In genomic region chr2:72219921-72220320, GRCm38 (mm10) we compare ENCODE assay signal across 8 mouse cellular contexts.
A peak's percentile ranks its signal among the peaks of the same experiment; 100 is the strongest.
DNase-seq lines count a peak whose midpoint lies in the region; ATAC-seq and TF ChIP-seq lines count a peak whose summit lies in the region.

No protein-coding gene starts in this region.

- peak; percentile 78 for DNase-seq in CD4-positive, CD25-positive, alpha-beta regulatory T cell, adult 2 months (ENCODE audit: low read depth, low spot score)
- DNase-seq in adipocyte (ENCODE audit: low spot score), result peak; percentile 29
- peak; percentile 50 for DNase-seq in embryo, embryonic 11.5 days (ENCODE audit: low read depth, low spot score)
- DNase-seq in limb, embryonic 11.5 days (ENCODE audit: low spot score), result peak; percentile 78
- peak; percentile 18 for DNase-seq in skeletal muscle tissue, adult 2 months (ENCODE audit: low read depth, low spot score)

- ATAC-seq in intestine, postnatal 0 days, result no peak
- no peak for ATAC-seq in intestine, embryonic 16.5 days
- no peak for ATAC-seq in limb, embryonic 11.5 days (ENCODE audit: insufficient number of reproducible peaks, low FRiP score, low TSS enrichment, low read depth)
- no peak for ATAC-seq in activated CD4-positive, CD25-positive, alpha-beta regulatory T cell, adult 4 months

- H3K36me3 ChIP-seq in intestine, postnatal 0 days (ENCODE audit: control insufficient read depth, insufficient read depth), result no peaks in the 10 kb centered on the region
- no peaks in the 10 kb centered on the region for H3K36me3 ChIP-seq in intestine, embryonic 16.5 days (ENCODE audit: control insufficient read depth, insufficient read depth, low read length)
- H3K36me3 ChIP-seq in limb, embryonic 11.5 days (ENCODE audit: control insufficient read depth, insufficient read depth, low read length), result no peaks in the 10 kb centered on the region

- H3K9ac ChIP-seq in intestine, postnatal 0 days (ENCODE audit: low read depth, low read length), result no peak overlapping the region
- H3K9ac ChIP-seq in intestine, embryonic 16.5 days (ENCODE audit: low read depth, low read length), result no peak overlapping the region
- no peak overlapping the region for H3K9ac ChIP-seq in limb, embryonic 11.5 days (ENCODE audit: low read length)

- peak; percentile 78 for TF ChIP-seq CTCF in intestine, postnatal 0 days (IDR thresholded peaks at IDR 0.05; ENCODE audit: low read depth)

- WGBS in intestine, postnatal 0 days, result 18% methylated on average over 3 of the region's 3 CpGs
- WGBS in intestine, embryonic 16.5 days, result 21% methylated on average over 3 of the region's 3 CpGs
- WGBS in limb, embryonic 11.5 days, result 27% methylated on average over 3 of the region's 3 CpGs

- H3K9me3 ChIP-seq in intestine, postnatal 0 days (ENCODE audit: control insufficient read depth), result no peaks in the 10 kb centered on the region
- H3K9me3 ChIP-seq in intestine, embryonic 16.5 days (ENCODE audit: control insufficient read depth, low read length), result no peaks in the 10 kb centered on the region
- H3K9me3 ChIP-seq in limb, embryonic 11.5 days (ENCODE audit: control insufficient read depth, low read length), result no peaks in the 10 kb centered on the region

- no peaks in the 10 kb centered on the region for H3K4me1 ChIP-seq in intestine, postnatal 0 days (replicated peaks; ENCODE audit: control insufficient read depth, insufficient read depth, low read length)
- H3K4me1 ChIP-seq in intestine, embryonic 16.5 days (ENCODE audit: control insufficient read depth, insufficient read depth, low read length), result no peaks in the 10 kb centered on the region
- no peaks in the 10 kb centered on the region for H3K4me1 ChIP-seq in limb, embryonic 11.5 days (ENCODE audit: control insufficient read depth, insufficient read depth, low read length)

- no peaks in the 10 kb centered on the region for H3K27me3 ChIP-seq in intestine, postnatal 0 days (replicated peaks; ENCODE audit: control insufficient read depth, insufficient read depth, low read length)
- H3K27me3 ChIP-seq in intestine, embryonic 16.5 days (replicated peaks; ENCODE audit: control insufficient read depth, insufficient read depth, low read length), result no peaks in the 10 kb centered on the region
- H3K27me3 ChIP-seq in limb, embryonic 11.5 days (ENCODE audit: control insufficient read depth, insufficient read depth, low read length), result no peaks in the 10 kb centered on the region

- no peak overlapping the region for H3K4me3 ChIP-seq in intestine, postnatal 0 days (ENCODE audit: low read depth, low read length)
- no peak overlapping the region for H3K4me3 ChIP-seq in intestine, embryonic 16.5 days (ENCODE audit: low read length)
- H3K4me3 ChIP-seq in limb, embryonic 11.5 days (ENCODE audit: low read depth, low read length), result no peak overlapping the region

- no peak overlapping the region for H3K27ac ChIP-seq in intestine, postnatal 0 days (ENCODE audit: low read depth, low read length)
- H3K27ac ChIP-seq in intestine, embryonic 16.5 days (ENCODE audit: low read length), result no peak overlapping the region
- no peak overlapping the region for H3K27ac ChIP-seq in limb, embryonic 11.5 days (replicated peaks; ENCODE audit: low read depth, low read length)

- no peak overlapping the region for H3K4me2 ChIP-seq in intestine, postnatal 0 days (replicated peaks; ENCODE audit: low read depth)
- H3K4me2 ChIP-seq in intestine, embryonic 16.5 days (ENCODE audit: low read depth, low read length), result no peak overlapping the region
- no peak overlapping the region for H3K4me2 ChIP-seq in limb, embryonic 11.5 days (ENCODE audit: low read depth, severe bottlenecking)

Comparison
In these comparisons a context has a peak if more than half of its experiments do, and no peak if none do; other contexts are left out.
1. DNase-seq: peak in every context shown above with its lines; median percentile 78 in CD4-positive, CD25-positive, alpha-beta regulatory T cell, adult 2 months; 78 in limb, embryonic 11.5 days; 50 in embryo, embryonic 11.5 days; 29 in adipocyte; 18 in skeletal muscle tissue, adult 2 months.